Mouse (Mus musculus) liver, embryonic 13.5 days (tissue): ENCODE results near the gene Nlrp1a. TPM values are rescaled to one million over a fixed set of nuclear protein-coding genes. Genes with fewer than 3 reads are reported as not detected.

ENCODE experiments used
- polyA plus RNA-seq: library from polyadenylated mRNA; unstranded; fragments of >200 nt; fragmentation: Nextera tagmentation; extraction: Ambion mirVana; gene quantifications from 2 replicates; pipeline ENCODE4 v1.2.1, GENCODE M21; 2015

The Nlrp1a gene
- polyA plus RNA-seq, 1 experiment from 2014 or later, result 0.12 TPM

Other genes with a start within 250 kb of the Nlrp1a start
- 67.4 and 78.9 TPM in 2 replicates for gene Nup88, start 174.7 kb downstream of the Nlrp1a start, polyA plus RNA-seq
- gene Rpain, start 174.5 kb downstream of the Nlrp1a start, polyA plus RNA-seq, result 95.3 and 97.0 TPM in 2 replicates
- 321 and 342 TPM in 2 replicates for gene C1qbp, start 161.7 kb downstream of the Nlrp1a start, polyA plus RNA-seq
- 7.5 and 10.2 TPM in 2 replicates for gene Dhx33, start 140.3 kb downstream of the Nlrp1a start, polyA plus RNA-seq
- gene Mis12, start 125.1 kb downstream of the Nlrp1a start, polyA plus RNA-seq, result 22.6 and 25.4 TPM in 2 replicates
- 36.8 and 50.0 TPM in 2 replicates for gene Derl2, start 124.9 kb downstream of the Nlrp1a start, polyA plus RNA-seq
- 5.0 and 6.3 TPM in 2 replicates for gene 6330403K07Rik, start 111.2 kb downstream of the Nlrp1a start, polyA plus RNA-seq
- not detected in 2 replicates for gene Nlrp1b, start 86.0 kb upstream of the Nlrp1a start, polyA plus RNA-seq